Mouse (Mus musculus) forebrain, embryonic 13.5 days (tissue): ENCODE measurements at regions not wholly inside any gene's neighbourhood (a gene's known extent, or its start where the extent isn't known, plus 50 kb on each side); places are given as distances from the start of the nearest gene placed in this dataset.
"Not testable (repeated sequence)": the region's sequence is repeated elsewhere in the genome, so short reads cannot be mapped to it uniquely, and the experiment has no call there.

Source experiments
- ATAC-seq: fragments of 200-750 bp; cut with Nextera tagmentation; 2 replicates; pipeline ENCODE4 v1.8.0; 2017
- H3K27ac ChIP-seq: fragments of 300-500 bp; sonication (generic); 2 replicates; pipeline ENCODE4 v1.5.1; 2015; ENCODE audit warnings: inconsistent platforms, mild to moderate bottlenecking, moderate library complexity
- H3K27me3 ChIP-seq: fragments of 300-500 bp; sonication (generic); 2 replicates; pipeline ENCODE4 v1.6.1; 2015; ENCODE audit warnings: mild to moderate bottlenecking, inconsistent platforms
- H3K36me3 ChIP-seq: fragments of 300-500 bp; sonication (generic); 2 replicates; pipeline ENCODE4 v1.6.1; 2015; ENCODE audit warnings: mild to moderate bottlenecking, inconsistent platforms; ENCODE audit not compliant: poor library complexity, severe bottlenecking
- H3K4me1 ChIP-seq: fragments of 300-500 bp; sonication (generic); 2 replicates; pipeline ENCODE4 v1.6.1; 2015; ENCODE audit warnings: inconsistent platforms
- H3K4me2 ChIP-seq: fragments of 300-500 bp; sonication (generic); 2 replicates; pipeline ENCODE4 v1.6.1; 2015; ENCODE audit warnings: inconsistent platforms, mild to moderate bottlenecking, moderate library complexity
- H3K4me3 ChIP-seq: fragments of 300-500 bp; sonication (generic); 2 replicates; pipeline ENCODE4 v1.5.1; 2015; ENCODE audit warnings: mild to moderate bottlenecking, inconsistent platforms
- H3K9ac ChIP-seq: fragments of 300-500 bp; sonication (generic); 2 replicates; pipeline ENCODE4 v1.6.1; 2015; ENCODE audit warnings: mild to moderate bottlenecking, inconsistent platforms
- H3K9me3 ChIP-seq: fragments of 300-500 bp; sonication (generic); replicated peaks from 2 replicates; pipeline ENCODE4 v1.6.1; 2016; ENCODE audit warnings: inconsistent platforms
- WGBS: fragments of 180-500 bp; shearing (Covaris S2); methylation state at CpG from one replicate; pipeline ENCODE4 v1.1.7; 2015; 5-methylcytosine and 5-hydroxymethylcytosine counted together

GRCm38 (mm10) chr14:53343849-53344248, 848.3 kb upstream of the Olfr1507 start:
- H3K9me3 ChIP-seq, H3K4me3 ChIP-seq, H3K9ac ChIP-seq, H3K27me3 ChIP-seq, H3K36me3 ChIP-seq, H3K4me2 ChIP-seq, H3K4me1 ChIP-seq, H3K27ac ChIP-seq, ATAC-seq: not testable (repeated sequence)
- WGBS, result 72% methylated on average over 5 of the region's 5 CpGs

GRCm38 (mm10) chr14:53339167-53339566, 843.6 kb upstream of the Olfr1507 start:
- not testable (repeated sequence) for H3K27me3 ChIP-seq, ATAC-seq, H3K9me3 ChIP-seq, H3K36me3 ChIP-seq, H3K27ac ChIP-seq, H3K4me1 ChIP-seq, H3K4me3 ChIP-seq, H3K9ac ChIP-seq, H3K4me2 ChIP-seq
- WGBS, result 75% methylated on average over 1 of the region's 4 CpGs

DNA sequence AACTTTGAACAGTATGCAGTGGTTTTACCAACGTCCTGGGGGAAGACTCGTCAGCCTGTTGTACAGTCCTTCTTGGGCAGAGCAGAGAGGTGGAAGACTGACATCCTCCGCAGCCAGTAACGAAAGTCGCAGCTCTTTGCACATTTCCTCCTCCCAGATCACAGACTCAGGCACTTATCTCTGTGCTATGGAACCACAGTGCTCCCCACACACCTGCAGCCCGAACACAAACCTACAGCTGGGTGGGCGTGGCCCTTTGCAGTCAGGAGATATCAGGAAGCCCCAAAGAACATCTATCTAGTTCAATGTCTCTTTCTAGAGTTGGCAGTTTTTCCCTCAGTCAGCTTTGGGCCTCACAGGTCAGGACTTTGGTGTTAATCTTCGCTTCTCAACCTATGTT, 841.9 kb upstream of the Olfr1507 start:
- not testable (repeated sequence) for H3K9ac ChIP-seq, ATAC-seq
- 77% methylated on average over 4 of the region's 8 CpGs for WGBS

GRCm38 (mm10) chr14:53336705-53337104, 841.2 kb upstream of the Olfr1507 start:
- H3K27ac ChIP-seq, H3K9me3 ChIP-seq, H3K4me3 ChIP-seq, H3K9ac ChIP-seq, H3K4me2 ChIP-seq, H3K27me3 ChIP-seq, H3K36me3 ChIP-seq, H3K4me1 ChIP-seq, ATAC-seq: not testable (repeated sequence)
- 0% methylated on average over 1 of the region's 2 CpGs for WGBS

More for the DNA sequence above, 841.9 kb upstream of the Olfr1507 start:
- not testable (repeated sequence) for H3K4me2 ChIP-seq, H3K4me1 ChIP-seq, H3K36me3 ChIP-seq, H3K9me3 ChIP-seq, H3K27me3 ChIP-seq, H3K4me3 ChIP-seq, H3K27ac ChIP-seq

DNA sequence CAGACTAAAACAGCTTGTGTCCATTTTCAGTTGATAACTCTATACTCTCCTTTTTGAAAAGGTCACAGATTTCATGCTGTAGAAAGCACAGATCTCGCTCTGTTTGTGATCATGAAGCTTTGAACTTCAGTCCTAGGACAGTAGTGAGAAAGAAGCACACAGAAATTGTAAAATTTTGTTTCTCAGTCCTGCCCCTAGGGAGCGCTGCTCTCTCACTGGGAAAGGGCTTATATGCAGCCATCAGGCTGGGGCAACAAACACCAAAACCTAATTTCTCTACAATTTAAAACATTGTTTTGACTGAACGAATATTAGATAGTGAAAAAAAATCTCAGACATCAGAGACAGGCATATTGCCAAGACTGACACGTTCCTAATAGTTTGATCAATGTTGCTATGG, 838.9 kb upstream of the Olfr1507 start:
- H3K4me3 ChIP-seq, H3K27me3 ChIP-seq, H3K4me2 ChIP-seq, H3K4me1 ChIP-seq, H3K9me3 ChIP-seq, H3K36me3 ChIP-seq, ATAC-seq, H3K27ac ChIP-seq, H3K9ac ChIP-seq: not testable (repeated sequence)
- no CpG with 5 or more reads among the region's 4 CpGs for WGBS

DNA sequence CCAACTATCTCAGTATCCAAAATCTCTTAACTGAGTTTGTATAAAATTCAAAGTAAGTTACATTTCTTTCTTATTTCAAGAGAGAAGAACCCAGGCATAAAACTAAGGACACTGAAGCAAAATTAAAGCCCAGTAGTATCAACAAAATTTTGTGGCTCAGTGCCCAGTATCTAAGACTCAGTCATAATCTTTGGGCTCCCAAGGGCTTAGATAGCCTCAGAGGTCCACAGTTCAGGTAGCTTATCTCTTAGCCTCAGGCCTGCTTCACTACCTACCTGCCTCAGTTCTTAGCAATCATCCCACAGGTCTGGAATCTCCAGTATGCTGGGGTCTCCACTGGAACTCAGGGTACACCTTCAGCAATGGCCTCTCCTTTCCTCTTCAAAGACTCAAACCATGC, 835.6 kb upstream of the Olfr1507 start:
- not testable (repeated sequence) for H3K27me3 ChIP-seq, H3K4me2 ChIP-seq, ATAC-seq, H3K9me3 ChIP-seq, H3K36me3 ChIP-seq, H3K27ac ChIP-seq, H3K9ac ChIP-seq, H3K4me1 ChIP-seq, H3K4me3 ChIP-seq

- not testable (repeated sequence) for H3K4me1 ChIP-seq, ATAC-seq
- WGBS, result no CpG with 5 or more reads among the region's 7 CpGs
Measured at GRCm38 (mm10) chr14:53324367-53324766, 828.8 kb upstream of the Olfr1507 start.

DNA sequence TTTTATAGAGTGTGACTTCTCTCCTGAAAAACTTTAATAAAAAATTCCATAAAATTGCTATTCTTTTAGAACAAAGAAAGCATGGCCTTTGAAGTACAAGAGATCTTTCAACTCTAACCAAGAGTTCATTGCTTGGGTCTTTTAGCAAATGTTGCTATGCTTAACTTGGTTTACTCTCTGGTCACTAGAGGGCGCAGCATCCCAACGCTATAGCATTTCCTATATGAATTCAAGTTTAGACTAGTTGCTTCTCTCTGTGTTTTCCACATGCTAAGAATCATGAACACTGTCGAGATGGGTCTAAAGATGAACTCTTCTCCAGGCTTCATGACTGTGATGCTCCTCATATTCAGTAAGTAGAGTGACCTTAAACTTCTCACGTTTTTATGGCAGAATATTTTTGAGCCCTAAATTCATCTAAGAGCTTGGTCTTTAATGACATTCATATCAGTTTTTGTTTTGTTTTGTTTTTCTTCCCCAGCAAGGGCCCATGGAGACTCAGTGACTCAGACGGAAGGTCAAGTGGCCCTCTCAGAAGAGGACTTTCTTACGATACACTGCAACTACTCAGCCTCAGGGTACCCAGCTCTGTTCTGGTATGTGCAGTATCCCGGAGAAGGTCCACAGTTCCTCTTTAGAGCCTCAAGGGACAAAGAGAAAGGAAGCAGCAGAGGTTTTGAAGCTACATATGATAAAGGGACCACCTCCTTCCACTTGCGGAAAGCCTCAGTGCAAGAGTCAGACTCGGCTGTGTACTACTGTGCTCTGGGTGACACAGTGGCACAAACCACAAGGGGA, 823.2 kb upstream of the Olfr1507 start:
- WGBS, result no CpG with 5 or more reads among the region's 9 CpGs
- H3K4me1 ChIP-seq, H3K27me3 ChIP-seq, H3K36me3 ChIP-seq, H3K4me3 ChIP-seq, ATAC-seq, H3K9ac ChIP-seq, H3K9me3 ChIP-seq, H3K27ac ChIP-seq, H3K4me2 ChIP-seq: not testable (repeated sequence)

More at GRCm38 (mm10) chr14:53324367-53324766, 828.8 kb upstream of the Olfr1507 start:
- H3K36me3 ChIP-seq, H3K4me3 ChIP-seq, H3K9me3 ChIP-seq, H3K27me3 ChIP-seq, H3K4me2 ChIP-seq, H3K9ac ChIP-seq, H3K27ac ChIP-seq: not testable (repeated sequence)

DNA sequence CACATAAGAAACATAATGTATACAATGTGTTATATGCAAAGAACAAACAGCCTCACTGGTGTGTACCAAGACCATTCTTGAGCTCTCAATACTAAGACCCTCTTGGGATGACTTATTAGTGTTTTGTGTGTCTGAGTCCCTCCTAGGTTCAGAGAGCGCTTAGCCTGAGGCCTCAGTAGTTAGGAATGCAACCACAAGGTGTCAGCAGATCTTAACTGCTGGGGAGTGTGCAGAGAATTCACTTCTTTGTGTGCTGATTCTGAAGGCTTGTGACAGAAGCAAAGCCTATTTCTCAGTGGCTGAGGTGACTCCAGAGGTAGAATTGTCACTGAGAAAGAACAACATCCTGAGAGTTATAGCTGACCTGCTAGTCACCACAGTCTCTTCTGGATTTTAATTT, 816.9 kb upstream of the Olfr1507 start:
- WGBS, result 27% methylated on average over 1 of the region's 1 CpGs
- ATAC-seq, H3K4me3 ChIP-seq, H3K27me3 ChIP-seq, H3K36me3 ChIP-seq, H3K4me2 ChIP-seq, H3K9ac ChIP-seq, H3K4me1 ChIP-seq, H3K9me3 ChIP-seq, H3K27ac ChIP-seq: not testable (repeated sequence)

GRCm38 (mm10) chr14:53303179-53303578, 807.6 kb upstream of the Olfr1507 start:
- not testable (repeated sequence) for H3K9me3 ChIP-seq, ATAC-seq, H3K27me3 ChIP-seq, H3K9ac ChIP-seq, H3K4me2 ChIP-seq, H3K4me1 ChIP-seq, H3K27ac ChIP-seq, H3K4me3 ChIP-seq, H3K36me3 ChIP-seq
- WGBS, result no CpG with 5 or more reads among the region's 3 CpGs

GRCm38 (mm10) chr14:53302491-53302829, 806.9 kb upstream of the Olfr1507 start:
- not testable (repeated sequence) for ATAC-seq, H3K9me3 ChIP-seq, H3K27ac ChIP-seq, H3K27me3 ChIP-seq, H3K36me3 ChIP-seq, H3K4me2 ChIP-seq, H3K4me1 ChIP-seq, H3K4me3 ChIP-seq, H3K9ac ChIP-seq
- no CpG with 5 or more reads among the region's 3 CpGs for WGBS

DNA sequence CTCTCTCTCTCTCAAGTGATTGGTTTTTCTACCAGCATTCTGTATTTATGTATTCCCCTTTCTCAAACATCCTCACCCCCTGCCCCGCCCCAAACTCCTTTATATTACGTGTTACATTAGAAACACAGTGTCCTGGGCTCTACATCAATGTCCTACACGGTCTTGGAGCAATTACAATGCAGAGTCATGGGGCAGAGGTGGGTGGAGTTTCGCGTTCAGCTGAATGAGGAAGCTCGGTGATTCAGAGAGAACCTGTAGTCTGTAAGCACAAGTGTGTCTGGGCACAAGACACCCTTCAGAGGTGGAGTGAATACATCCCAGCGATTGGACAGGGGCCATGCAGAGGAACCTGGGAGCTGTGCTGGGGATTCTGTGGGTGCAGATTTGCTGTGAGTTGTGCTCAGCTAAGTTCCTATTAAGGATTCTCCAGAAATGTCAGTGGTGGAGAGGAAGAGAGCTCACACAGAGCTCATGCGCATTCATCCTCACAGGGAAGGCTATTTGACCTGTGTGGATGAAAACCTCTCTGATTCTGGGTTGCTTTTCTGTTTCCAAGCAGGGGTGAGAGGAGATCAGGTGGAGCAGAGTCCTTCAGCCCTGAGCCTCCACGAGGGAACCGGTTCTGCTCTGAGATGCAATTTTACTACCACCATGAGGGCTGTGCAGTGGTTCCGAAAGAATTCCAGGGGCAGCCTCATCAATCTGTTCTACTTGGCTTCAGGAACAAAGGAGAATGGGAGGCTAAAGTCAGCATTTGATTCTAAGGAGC, 806.4 kb upstream of the Olfr1507 start:
- H3K9ac ChIP-seq, H3K27me3 ChIP-seq, H3K27ac ChIP-seq, H3K4me1 ChIP-seq, H3K4me2 ChIP-seq, H3K4me3 ChIP-seq, H3K36me3 ChIP-seq, H3K9me3 ChIP-seq, ATAC-seq: not testable (repeated sequence)
- no CpG with 5 or more reads among the region's 11 CpGs for WGBS

- not testable (repeated sequence) for H3K9me3 ChIP-seq, H3K4me3 ChIP-seq, H3K27me3 ChIP-seq, ATAC-seq, H3K4me1 ChIP-seq, H3K27ac ChIP-seq, H3K4me2 ChIP-seq, H3K9ac ChIP-seq, H3K36me3 ChIP-seq
- WGBS, result 86% methylated on average over 1 of the region's 1 CpGs
Measured at GRCm38 (mm10) chr14:53301110-53301509, 805.6 kb upstream of the Olfr1507 start.
